Mouse (Mus musculus) kidney, adult 2 months (tissue): ENCODE measurements around the gene Car9. TPM values are rescaled to one million over a fixed set of nuclear protein-coding genes. Genes with fewer than 3 reads are reported as not detected.
"Not testable (repeated sequence)": the region's sequence is repeated elsewhere in the genome, so short reads cannot be mapped to it uniquely, and the experiment has no call there.

Source experiments
- DNase-seq: peaks from one replicate; pipeline ENCODE4 v3.0.0; 2021
- H3K27ac ChIP-seq: fragments of 200-500 bp; 2 replicates; pipeline ENCODE4 v1.5.1; 2012; ENCODE audit warnings: low read depth, low read length, control low read depth, inconsistent platforms; ENCODE audit not compliant: insufficient read depth
- H3K27me3 ChIP-seq: fragments of 200-500 bp; replicated peaks from 2 replicates; pipeline ENCODE4 v1.6.1; 2012; ENCODE audit warnings: mild to moderate bottlenecking, moderate library complexity, low read length, inconsistent platforms; ENCODE audit not compliant: control insufficient read depth, insufficient read depth
- H3K36me3 ChIP-seq: fragments of 200-500 bp; 2 replicates; pipeline ENCODE4 v1.6.1; 2012; ENCODE audit warnings: mild to moderate bottlenecking, moderate library complexity, low read length, inconsistent platforms; ENCODE audit not compliant: control insufficient read depth, insufficient read depth
- H3K4me1 ChIP-seq: fragments of 200-500 bp; 2 replicates; pipeline ENCODE4 v1.6.1; 2011; ENCODE audit warnings: low read length; ENCODE audit not compliant: control insufficient read depth, insufficient read depth
- H3K4me3 ChIP-seq: fragments of 200-500 bp; 2 replicates; pipeline ENCODE4 v1.5.1; 2011; ENCODE audit warnings: mild to moderate bottlenecking, low read depth, low read length, control low read depth; ENCODE audit not compliant: insufficient read depth
- CTCF ChIP-seq: fragments of 200-500 bp; conservative IDR thresholded peaks from 2 replicates; pipeline ENCODE4 v1.5.1; 2011; ENCODE audit warnings: low read depth, mild to moderate bottlenecking, control low read depth, low read length, moderate library complexity, mixed read lengths; ENCODE audit not compliant: insufficient read depth, insufficient read length
- POLR2A ChIP-seq: fragments of 200-500 bp; IDR thresholded peaks from one replicate; pipeline ENCODE4 v1.6.1; 2011; ENCODE audit warnings: low read depth, low read length, control low read depth
- WGBS: fragments of 180-500 bp; shearing (Covaris S2); methylation state at CpG from one replicate; pipeline ENCODE4 v1.1.7; 2018; 5-methylcytosine and 5-hydroxymethylcytosine counted together
- polyA plus RNA-seq: library from polyadenylated mRNA; depleted of rRNA; stranded (reverse); fragments of >200 nt; gene quantifications from 2 replicates; pipeline ENCODE4 v1.2.3, GENCODE M21; 2012

Gene Car9
- polyA plus RNA-seq, 1 experiment = 4.9 TPM

- 75% methylated on average over 12 of the region's 12 CpGs for WGBS
- no peak for DNase-seq
- no peak within 1 kb of the TSS for H3K27ac ChIP-seq
- TF ChIP-seq CTCF (no peak), POLR2A (no peak)
- no peaks in the 10 kb centered on the region for H3K4me1 ChIP-seq
- H3K27me3 ChIP-seq = no peaks in the 10 kb centered on the region
- no peaks in the 10 kb centered on the region for H3K36me3 ChIP-seq
- no peak within 1 kb of the TSS for H3K4me3 ChIP-seq
Observed at GRCm38 (mm10) chr4:43483535-43484091, 23.2 kb upstream of the Car9 start, which contains the start of gene Sit1. Gene Sit1 (minus strand): TSS chr4:43483734.

- H3K4me1 ChIP-seq, H3K36me3 ChIP-seq, H3K27ac ChIP-seq, H3K27me3 ChIP-seq, H3K4me3 ChIP-seq, DNase-seq: not testable (repeated sequence)
- 92% methylated on average over 5 of the region's 5 CpGs for WGBS
- 0 out of 2 replicates have a peak, but pooled peaks have one; percentile 3 for TF ChIP-seq CTCF
Observed at GRCm38 (mm10) chr4:43485666-43486065, 21.1 kb upstream of the Car9 start.

GRCm38 (mm10) chr4:43489611-43490010 is 17.2 kb upstream of the Car9 start:
- Histone ChIP-seq H3K36me3 (no peaks in the 10 kb centered on the region), H3K4me3 (no peak overlapping the region), H3K4me1 (no peaks in the 10 kb centered on the region; the same call in 1 of the 2 replicates), H3K27ac (no peak overlapping the region), H3K27me3 (no peaks in the 10 kb centered on the region)
- 98% methylated on average over 3 of the region's 3 CpGs for WGBS
- TF ChIP-seq POLR2A (no peak), CTCF (no peak)
- no peak for DNase-seq

GRCm38 (mm10) chr4:43490801-43491200 is 16.0 kb upstream of the Car9 start:
- WGBS = 88% methylated on average over 5 of the region's 5 CpGs
- Histone ChIP-seq H3K27ac (no peak overlapping the region), H3K27me3 (no peaks in the 10 kb centered on the region), H3K4me1 (peaks cover 8% of the 10 kb centered on the region; the same call in 1 of the 2 replicates), H3K36me3 (no peaks in the 10 kb centered on the region), H3K4me3 (no peak overlapping the region)
- DNase-seq = no peak
- no peak for TF ChIP-seq CTCF
- no peak for TF ChIP-seq POLR2A

- Histone ChIP-seq H3K4me1 (peaks cover 17% of the 10 kb centered on the region; the same call in 1 of the 2 replicates), H3K4me3 (no peak overlapping the region; the same call in 1 of the 2 replicates), H3K27ac (no peak overlapping the region; the same call in 1 of the 2 replicates), H3K36me3 (no peaks in the 10 kb centered on the region), H3K27me3 (no peaks in the 10 kb centered on the region)
- 34% methylated on average over 12 of the region's 12 CpGs for WGBS
- DNase-seq = no peak
- TF ChIP-seq POLR2A (no peak), CTCF (no peak)
Observed at GRCm38 (mm10) chr4:43492101-43492820, 14.5 kb upstream of the Car9 start.

GRCm38 (mm10) chr4:43492821-43493185 is 14.0 kb upstream of the Car9 start, which contains the start of gene Ccdc107:
Gene Ccdc107 (plus strand): TSS chr4:43492900.
- Histone ChIP-seq H3K27me3 (no peaks in the 10 kb centered on the region), H3K4me3 (peak within 1 kb of the TSS; percentile 82), H3K4me1 (peaks cover 20% of the 10 kb centered on the region; the same call in 1 of the 2 replicates), H3K36me3 (no peaks in the 10 kb centered on the region), H3K27ac (peak within 1 kb of the TSS; percentile 63)
- peak; percentile 97 for DNase-seq
- 0 out of 2 replicates have a peak, but pooled peaks have one; percentile 18 for TF ChIP-seq CTCF
- no peak for TF ChIP-seq POLR2A
- WGBS = under 1% methylated on average over 25 of the region's 25 CpGs

GRCm38 (mm10) chr4:43493186-43493845 is 13.4 kb upstream of the Car9 start:
- H3K36me3 ChIP-seq = no peaks in the 10 kb centered on the region
- peak overlapping the region; percentile 63 for H3K27ac ChIP-seq
- under 1% methylated on average over 47 of the region's 47 CpGs for WGBS
- no peaks in the 10 kb centered on the region for H3K27me3 ChIP-seq
- DNase-seq = peak; percentile 98
- peak overlapping the region; percentile 82 for H3K4me3 ChIP-seq
- TF ChIP-seq POLR2A (peak; percentile 67), CTCF (no peak)
- peaks cover 24% of the 10 kb centered on the region; the same call in 1 of the 2 replicates for H3K4me1 ChIP-seq
